Mouse (Mus musculus): Measurements from ENCODE around the gene Nos1. TPM values are rescaled to one million over a fixed set of nuclear protein-coding genes. Genes with fewer than 3 reads are reported as not detected.

The Nos1 gene
- polyA plus RNA-seq, 1 experiment from 2014 or later, result 0.25 TPM

DNA sequence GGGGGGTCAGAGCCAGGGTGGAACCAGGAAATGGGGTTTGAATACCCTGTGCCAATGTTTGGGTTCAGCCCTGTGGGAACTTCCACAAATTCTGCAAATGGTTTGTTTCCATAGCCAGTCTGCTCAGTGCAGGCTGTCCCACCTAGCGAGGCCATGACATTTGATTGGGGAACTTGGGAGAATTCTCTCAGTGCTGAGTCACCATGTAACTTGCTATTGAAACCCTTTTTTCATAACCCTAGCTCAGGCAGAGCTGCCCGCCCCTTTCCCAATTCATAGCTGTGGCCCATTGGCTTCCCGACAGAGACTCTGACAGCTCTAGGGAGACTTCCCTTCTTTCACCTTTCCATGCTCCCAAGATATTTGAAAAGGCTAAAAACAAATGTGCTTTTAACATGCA, 107.3 kb downstream of the Nos1 start:
- Histone ChIP-seq H3K4me3 (ENCODE audit: low read depth, low read length) (no peak overlapping the region), H3K4me1 (ENCODE audit: control insufficient read depth, insufficient read depth, low read length) (no peaks in the 10 kb centered on the region), H3K27ac (replicated peaks; ENCODE audit: low read depth, low read length) (no peak overlapping the region), H3K27me3 (ENCODE audit: control insufficient read depth, insufficient read depth, low read length) (no peaks in the 10 kb centered on the region), H3K36me3 (replicated peaks; ENCODE audit: control insufficient read depth, insufficient read depth, low read depth, low read length) (no peaks in the 10 kb centered on the region), H3K9ac (replicated peaks; ENCODE audit: low read length) (no peak overlapping the region), H3K4me2 (ENCODE audit: low read depth, low read length) (no peak overlapping the region), H3K9me3 (replicated peaks; ENCODE audit: control insufficient read depth, low read length) (no peaks in the 10 kb centered on the region)
- ATAC-seq (replicated peaks; ENCODE audit: insufficient number of reproducible peaks, low FRiP score, low TSS enrichment, low read depth), result no peak
- DNase-seq (ENCODE audit: low spot score), result no peak
- WGBS, result 75% methylated on average over 3 of the region's 3 CpGs

DNA sequence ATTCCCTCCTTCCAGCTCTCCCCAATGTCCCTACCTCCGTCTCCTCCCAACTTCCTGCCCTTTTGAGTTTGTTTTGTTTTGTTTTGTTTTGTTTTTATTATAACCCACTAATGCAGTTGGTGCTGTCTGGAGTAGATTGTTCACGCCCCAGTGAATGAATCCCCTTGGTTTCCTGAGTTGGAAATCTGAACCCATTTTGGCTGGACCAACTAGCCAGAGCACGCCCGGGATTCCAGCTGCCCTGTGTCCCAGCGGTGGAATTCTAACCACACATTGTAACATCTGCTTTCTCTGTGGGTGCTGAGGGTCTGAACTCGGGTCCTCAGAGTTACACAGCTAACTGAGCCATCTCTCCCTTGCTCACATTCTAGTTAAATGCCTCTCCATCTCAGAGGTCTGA, 108.1 kb downstream of the Nos1 start:
- H3K4me3 ChIP-seq (ENCODE audit: low read depth, low read length), result no peak overlapping the region
- H3K27me3 ChIP-seq (ENCODE audit: control insufficient read depth, insufficient read depth, low read length), result no peaks in the 10 kb centered on the region
- no peaks in the 10 kb centered on the region for H3K4me1 ChIP-seq (ENCODE audit: control insufficient read depth, insufficient read depth, low read length)
- no peak for ATAC-seq (replicated peaks; ENCODE audit: insufficient number of reproducible peaks, low FRiP score, low TSS enrichment, low read depth)
- DNase-seq (ENCODE audit: low spot score), result no peak
- no peak overlapping the region for H3K27ac ChIP-seq (replicated peaks; ENCODE audit: low read depth, low read length)
- no peaks in the 10 kb centered on the region for H3K9me3 ChIP-seq (replicated peaks; ENCODE audit: control insufficient read depth, low read length)
- no peaks in the 10 kb centered on the region for H3K36me3 ChIP-seq (replicated peaks; ENCODE audit: control insufficient read depth, insufficient read depth, low read depth, low read length)
- WGBS, result 50% methylated on average over 6 of the region's 6 CpGs
- no peak overlapping the region for H3K9ac ChIP-seq (replicated peaks; ENCODE audit: low read length)
- no peak overlapping the region for H3K4me2 ChIP-seq (ENCODE audit: low read depth, low read length)

DNA sequence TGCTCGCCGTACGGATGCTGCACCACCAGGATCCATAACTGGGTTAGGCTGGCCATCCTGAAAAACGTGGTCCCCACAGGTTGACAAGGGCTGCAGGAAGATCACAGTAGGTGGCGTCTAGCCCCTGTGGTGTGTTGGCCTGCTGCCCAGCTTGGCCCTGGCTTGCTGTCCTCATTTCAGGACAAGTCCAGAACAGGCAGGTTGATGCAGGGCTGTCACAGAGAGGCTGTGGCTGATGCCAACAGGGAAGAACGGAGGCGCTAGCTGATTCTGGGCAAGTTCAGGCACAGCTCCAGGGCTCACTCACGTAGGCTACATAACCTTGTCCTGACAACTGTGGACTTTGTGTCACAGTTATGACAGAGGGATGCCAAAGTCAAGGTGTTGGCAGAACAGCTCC, 108.7 kb downstream of the Nos1 start:
- WGBS, result 82% methylated on average over 8 of the region's 8 CpGs
- ATAC-seq (replicated peaks; ENCODE audit: insufficient number of reproducible peaks, low FRiP score, low TSS enrichment, low read depth) (no peak), DNase-seq (ENCODE audit: low spot score) (no peak)
- no peaks in the 10 kb centered on the region for H3K9me3 ChIP-seq (replicated peaks; ENCODE audit: control insufficient read depth, low read length)
- H3K27me3 ChIP-seq (ENCODE audit: control insufficient read depth, insufficient read depth, low read length), result no peaks in the 10 kb centered on the region
- no peaks in the 10 kb centered on the region for H3K36me3 ChIP-seq (replicated peaks; ENCODE audit: control insufficient read depth, insufficient read depth, low read depth, low read length)
- no peak overlapping the region for H3K4me2 ChIP-seq (ENCODE audit: low read depth, low read length)
- H3K9ac ChIP-seq (replicated peaks; ENCODE audit: low read length), result no peak overlapping the region
- H3K4me3 ChIP-seq (ENCODE audit: low read depth, low read length), result no peak overlapping the region
- H3K27ac ChIP-seq (replicated peaks; ENCODE audit: low read depth, low read length), result no peak overlapping the region
- H3K4me1 ChIP-seq (ENCODE audit: control insufficient read depth, insufficient read depth, low read length), result no peaks in the 10 kb centered on the region

DNA sequence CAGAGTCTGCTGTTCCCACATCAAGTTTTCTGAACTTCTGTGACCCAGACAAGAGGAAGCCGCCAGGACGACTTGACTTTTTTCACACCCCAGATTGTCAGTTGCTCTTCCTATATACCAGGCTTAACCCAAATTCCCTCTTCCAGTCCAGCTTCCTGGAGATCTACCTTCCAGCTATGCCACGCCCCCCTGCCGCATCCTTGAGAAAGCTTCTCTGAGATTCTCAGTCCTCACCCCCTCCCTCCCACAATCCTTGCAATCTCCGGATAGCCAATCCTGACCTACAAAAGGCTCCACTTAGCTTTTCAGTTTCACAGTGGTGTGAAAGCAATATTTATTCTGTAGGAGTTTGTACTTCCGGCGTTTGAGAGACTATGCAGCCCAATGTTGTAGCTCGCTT, 110.0 kb downstream of the Nos1 start:
- WGBS, result 65% methylated on average over 8 of the region's 8 CpGs

DNA sequence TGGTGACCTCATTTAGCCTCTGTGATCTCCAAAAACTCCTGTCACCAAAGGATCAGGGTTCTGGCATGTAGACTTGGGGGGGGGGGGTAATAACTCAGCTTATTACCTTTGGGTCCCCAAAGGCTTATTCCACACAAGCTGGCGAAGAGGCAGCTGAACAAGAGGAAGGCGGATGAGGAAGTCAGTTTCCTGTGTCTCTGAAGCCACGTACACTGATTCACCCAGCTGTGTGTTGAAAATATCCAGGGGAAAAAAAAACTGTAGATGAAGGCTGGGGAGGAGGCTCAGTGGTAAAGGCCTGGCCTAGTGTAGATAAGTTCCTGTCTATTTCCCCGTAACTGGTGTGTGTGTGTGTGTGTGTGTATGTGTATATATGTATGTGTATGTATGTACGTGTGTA, 110.7 kb downstream of the Nos1 start:
- Histone ChIP-seq H3K27me3 (ENCODE audit: control insufficient read depth, insufficient read depth, low read length) (no peaks in the 10 kb centered on the region), H3K27ac (replicated peaks; ENCODE audit: low read depth, low read length) (no peak overlapping the region), H3K4me2 (ENCODE audit: low read depth, low read length) (no peak overlapping the region), H3K9me3 (replicated peaks; ENCODE audit: control insufficient read depth, low read length) (no peaks in the 10 kb centered on the region), H3K4me3 (ENCODE audit: low read depth, low read length) (no peak overlapping the region), H3K9ac (replicated peaks; ENCODE audit: low read length) (no peak overlapping the region), H3K4me1 (ENCODE audit: control insufficient read depth, insufficient read depth, low read length) (no peaks in the 10 kb centered on the region), H3K36me3 (replicated peaks; ENCODE audit: control insufficient read depth, insufficient read depth, low read depth, low read length) (no peaks in the 10 kb centered on the region)
- DNase-seq (ENCODE audit: low spot score) (no peak), ATAC-seq (replicated peaks; ENCODE audit: insufficient number of reproducible peaks, low FRiP score, low TSS enrichment, low read depth) (no peak)
- WGBS, result 74% methylated on average over 5 of the region's 5 CpGs

More for the DNA sequence above, 110.0 kb downstream of the Nos1 start:
- ATAC-seq (replicated peaks; ENCODE audit: insufficient number of reproducible peaks, low FRiP score, low TSS enrichment, low read depth) (no peak), DNase-seq (ENCODE audit: low spot score) (no peak)
- Histone ChIP-seq H3K9me3 (replicated peaks; ENCODE audit: control insufficient read depth, low read length) (no peaks in the 10 kb centered on the region), H3K4me3 (ENCODE audit: low read depth, low read length) (no peak overlapping the region), H3K36me3 (replicated peaks; ENCODE audit: control insufficient read depth, insufficient read depth, low read depth, low read length) (no peaks in the 10 kb centered on the region), H3K4me1 (ENCODE audit: control insufficient read depth, insufficient read depth, low read length) (no peaks in the 10 kb centered on the region), H3K9ac (replicated peaks; ENCODE audit: low read length) (no peak overlapping the region), H3K27me3 (ENCODE audit: control insufficient read depth, insufficient read depth, low read length) (no peaks in the 10 kb centered on the region), H3K4me2 (ENCODE audit: low read depth, low read length) (no peak overlapping the region), H3K27ac (replicated peaks; ENCODE audit: low read depth, low read length) (no peak overlapping the region)

DNA sequence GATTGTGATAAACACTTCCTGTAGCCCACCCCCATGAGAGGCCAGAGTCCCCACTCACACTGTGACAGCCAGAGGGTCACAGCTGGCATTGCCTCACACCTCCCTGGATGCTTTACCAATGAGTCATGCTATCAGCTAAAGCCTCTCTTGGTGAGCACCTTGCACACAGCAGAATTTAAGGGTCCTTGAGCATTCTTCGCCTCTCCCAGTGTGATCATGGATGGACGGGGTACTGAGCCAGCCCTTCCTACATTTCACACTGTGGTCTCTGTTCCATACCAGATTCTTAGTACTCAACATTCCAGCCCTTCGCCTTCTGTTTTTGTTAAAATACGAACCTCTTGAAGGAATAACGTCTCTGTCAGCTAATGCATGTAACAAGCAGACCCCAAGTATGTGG, 113.2 kb downstream of the Nos1 start:
- H3K36me3 ChIP-seq (replicated peaks; ENCODE audit: control insufficient read depth, insufficient read depth, low read depth, low read length), result no peaks in the 10 kb centered on the region
- H3K9me3 ChIP-seq (replicated peaks; ENCODE audit: control insufficient read depth, low read length), result no peaks in the 10 kb centered on the region
- no peak for DNase-seq (ENCODE audit: low spot score)
- H3K9ac ChIP-seq (replicated peaks; ENCODE audit: low read length), result no peak overlapping the region
- H3K27me3 ChIP-seq (ENCODE audit: control insufficient read depth, insufficient read depth, low read length), result no peaks in the 10 kb centered on the region
- no peaks in the 10 kb centered on the region; the same call in 1 of the 2 replicates for H3K4me1 ChIP-seq (ENCODE audit: control insufficient read depth, insufficient read depth, low read length)
- ATAC-seq (replicated peaks; ENCODE audit: insufficient number of reproducible peaks, low FRiP score, low TSS enrichment, low read depth), result no peak
- H3K4me2 ChIP-seq (ENCODE audit: low read depth, low read length), result no peak overlapping the region
- no peak overlapping the region for H3K27ac ChIP-seq (replicated peaks; ENCODE audit: low read depth, low read length)
- no peak overlapping the region for H3K4me3 ChIP-seq (ENCODE audit: low read depth, low read length)
- WGBS, result 77% methylated on average over 5 of the region's 5 CpGs

DNA sequence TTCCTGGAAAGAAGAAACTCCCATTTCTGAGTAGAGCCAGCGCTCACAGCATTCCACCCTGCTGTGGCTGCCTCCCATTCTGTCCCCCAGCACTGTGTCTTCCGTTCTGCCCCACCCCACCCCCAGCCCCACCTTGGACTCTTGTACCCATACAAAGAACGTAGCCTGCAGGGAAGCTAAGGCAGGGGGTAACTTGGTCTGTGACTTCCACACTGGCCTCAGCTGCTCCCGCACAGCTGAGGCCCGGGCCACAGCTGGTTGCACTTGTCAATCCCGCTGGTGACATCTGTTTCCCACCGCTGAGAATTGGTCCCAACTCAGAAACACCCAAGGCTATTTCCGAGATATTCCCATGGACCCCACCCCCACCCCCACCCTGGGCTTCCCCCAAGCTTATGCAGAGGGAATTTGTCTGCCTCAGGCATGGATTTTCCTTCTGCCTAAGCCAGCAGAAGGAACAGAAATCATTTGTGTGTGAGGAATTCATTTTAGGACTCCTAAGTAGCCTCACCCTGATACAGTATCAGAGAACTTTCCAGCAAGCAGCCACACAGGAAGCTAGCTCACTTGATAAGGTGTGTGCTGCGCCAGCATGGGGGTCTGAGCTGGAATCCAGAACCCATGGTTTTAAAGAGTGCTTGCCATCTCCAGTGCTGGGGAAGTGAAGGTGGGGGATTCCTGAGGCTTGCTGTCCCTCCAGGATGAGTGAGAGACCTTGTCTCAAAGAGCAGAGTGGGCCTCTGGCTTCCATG, 117.4 kb downstream of the Nos1 start:
- no peak for ATAC-seq (replicated peaks; ENCODE audit: insufficient number of reproducible peaks, low FRiP score, low TSS enrichment, low read depth)
- Histone ChIP-seq H3K4me2 (ENCODE audit: low read depth, low read length) (no peak overlapping the region), H3K9me3 (replicated peaks; ENCODE audit: control insufficient read depth, low read length) (no peaks in the 10 kb centered on the region), H3K9ac (replicated peaks; ENCODE audit: low read length) (no peak overlapping the region), H3K36me3 (replicated peaks; ENCODE audit: control insufficient read depth, insufficient read depth, low read depth, low read length) (no peaks in the 10 kb centered on the region), H3K4me3 (ENCODE audit: low read depth, low read length) (no peak overlapping the region), H3K27ac (replicated peaks; ENCODE audit: low read depth, low read length) (no peak overlapping the region), H3K27me3 (ENCODE audit: control insufficient read depth, insufficient read depth, low read length) (no peaks in the 10 kb centered on the region), H3K4me1 (ENCODE audit: control insufficient read depth, insufficient read depth, low read length) (no peaks in the 10 kb centered on the region; the same call in 1 of the 2 replicates)
- WGBS, result 9% methylated on average over 9 of the region's 9 CpGs
- DNase-seq (ENCODE audit: low spot score), result peak; percentile 51

DNA sequence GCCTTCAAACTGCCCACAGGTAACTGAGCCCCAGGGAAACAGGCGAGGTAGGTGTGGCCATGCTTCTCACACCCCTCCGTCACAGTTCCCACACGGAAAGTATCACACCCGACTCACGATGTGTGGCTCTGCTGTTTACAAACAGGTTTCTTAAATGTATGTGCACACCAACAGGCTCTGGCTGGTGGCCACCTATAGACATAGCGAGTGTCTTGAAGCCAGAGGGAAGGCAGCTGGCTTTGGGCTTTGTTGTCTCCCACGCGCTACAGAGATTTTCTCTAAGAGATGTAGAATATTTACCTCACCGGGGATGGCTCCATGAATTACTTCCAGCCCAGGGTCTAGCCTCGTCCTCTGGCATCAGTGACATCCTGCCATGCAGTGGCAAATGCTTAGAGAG, 118.5 kb downstream of the Nos1 start:
- peaks cover 2% of the 10 kb centered on the region for H3K4me1 ChIP-seq (ENCODE audit: control insufficient read depth, insufficient read depth, low read length)
- H3K9me3 ChIP-seq (replicated peaks; ENCODE audit: control insufficient read depth, low read length), result no peaks in the 10 kb centered on the region
- H3K27ac ChIP-seq (replicated peaks; ENCODE audit: low read depth, low read length), result no peak overlapping the region
- no peaks in the 10 kb centered on the region for H3K27me3 ChIP-seq (ENCODE audit: control insufficient read depth, insufficient read depth, low read length)
- 79% methylated on average over 10 of the region's 10 CpGs for WGBS
- ATAC-seq (replicated peaks; ENCODE audit: insufficient number of reproducible peaks, low FRiP score, low TSS enrichment, low read depth), result no peak
- no peak overlapping the region for H3K9ac ChIP-seq (replicated peaks; ENCODE audit: low read length)
- no peak for DNase-seq (ENCODE audit: low spot score)
- H3K36me3 ChIP-seq (replicated peaks; ENCODE audit: control insufficient read depth, insufficient read depth, low read depth, low read length), result no peaks in the 10 kb centered on the region
- no peak overlapping the region for H3K4me3 ChIP-seq (ENCODE audit: low read depth, low read length)
- H3K4me2 ChIP-seq (ENCODE audit: low read depth, low read length), result no peak overlapping the region
